Mouse (Mus musculus): Measurements from ENCODE around the gene Necab2. TPM values are rescaled to one million over a fixed set of nuclear protein-coding genes. Genes with fewer than 3 reads are reported as not detected.

Gene Necab2
- total RNA-seq (2023): 1 to 10 TPM in 1 of 2 experiments, under 1 TPM in 1; 0.99 to 1.2 TPM

GRCm38 (mm10) chr8:119446211-119446989 lies at the start of gene Necab2:
Gene Necab2, plus strand, starts transcription at chr8:119446719.

GRCm38 (mm10) chr8:119433582-119434174 lies 12.8 kb upstream of the Necab2 start, which contains the start of gene Osgin1:
Gene Osgin1, plus strand, starts transcription at chr8:119434124.

DNA sequence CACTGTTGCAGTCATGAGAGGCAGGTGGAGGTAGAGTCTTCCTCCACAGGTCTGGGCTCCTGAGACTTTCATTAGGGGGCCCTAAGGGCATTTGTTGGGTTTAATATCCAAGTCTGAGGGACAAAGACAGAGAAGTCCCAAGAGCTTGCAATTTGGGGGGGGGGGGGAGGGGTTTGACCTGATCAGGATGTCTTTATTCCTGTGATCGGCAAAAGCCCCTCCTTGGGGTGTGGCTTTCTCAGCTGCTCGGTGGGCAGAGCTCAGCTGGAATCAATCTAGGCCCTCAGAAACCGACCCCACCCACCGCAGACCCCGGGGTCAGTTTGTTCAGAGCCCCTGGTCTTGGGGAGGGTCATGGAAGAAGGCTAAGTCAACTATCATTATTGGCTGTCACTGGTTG lies 55.1 kb downstream of the Necab2 start, which contains the start of gene Slc38a8:
Slc38a8 (minus strand) TSS at position 101 of the 400 bp plus-strand sequence.

Other genes starting within 250 kb of the Necab2 start
- 10 to 100 TPM; 65.9 to 76.9 TPM for gene Hsbp1, start 102.2 kb upstream of the Necab2 start, total RNA-seq (2023)
- gene Mlycd, start 51.8 kb upstream of the Necab2 start, total RNA-seq (2023): 1 to 10 TPM; 7.8 to 8.4 TPM
- gene Osgin1, start 12.6 kb upstream of the Necab2 start, total RNA-seq (2023): 100 to 1,000 TPM; 252 to 275 TPM
- not detected for gene Slc38a8, start 55.0 kb downstream of the Necab2 start, total RNA-seq (2023)
- gene Mbtps1, start 112.0 kb downstream of the Necab2 start, total RNA-seq (2023): 10 to 100 TPM; 40.0 to 48.7 TPM
- 10 to 100 TPM; 38.6 to 39.6 TPM for gene Hsdl1, start 128.5 kb downstream of the Necab2 start, total RNA-seq (2023)
- gene Dnaaf1, start 128.5 kb downstream of the Necab2 start, total RNA-seq (2023): under 1 TPM in 1 of 2 experiments, not detected in 1; 0.24 TPM
- 1 to 10 TPM; 7.2 to 8.2 TPM for gene Taf1c, start 158.5 kb downstream of the Necab2 start, total RNA-seq (2023)
- gene Adad2, start 166.0 kb downstream of the Necab2 start, total RNA-seq (2023): not detected
- gene Kcng4, start 189.0 kb downstream of the Necab2 start, total RNA-seq (2023): not detected
- gene Wfdc1, start 219.6 kb downstream of the Necab2 start, total RNA-seq (2023): not detected

All from neutrophil, adult 59 days (primary cell).